Mouse (Mus musculus) embryonic fibroblast, embryonic 13.5 days (primary cell): ENCODE data around the gene Slc39a7. TPM values are rescaled to one million over a fixed set of nuclear protein-coding genes. Genes with fewer than 3 reads are reported as not detected.
"Not testable (repeated sequence)": the region's sequence is repeated elsewhere in the genome, so short reads cannot be mapped to it uniquely, and the experiment has no call there.

Experiments
- H3K27ac ChIP-seq: 2 replicates; pipeline ENCODE4 v1.5.1; 2012; ENCODE audit warnings: low read length, control low read depth, inconsistent platforms; ENCODE audit not compliant: insufficient read depth
- H3K4me1 ChIP-seq: 2 replicates; pipeline ENCODE4 v1.6.1; 2011; ENCODE audit warnings: low read length; ENCODE audit not compliant: control insufficient read depth, insufficient read depth
- H3K4me3 ChIP-seq: 2 replicates; pipeline ENCODE4 v1.5.1; 2011; ENCODE audit warnings: mild to moderate bottlenecking, control low read depth, low read length; ENCODE audit not compliant: insufficient read depth
- CTCF ChIP-seq: IDR thresholded peaks from 2 replicates; pipeline ENCODE4 v1.5.1; 2011; ENCODE audit warnings: mild to moderate bottlenecking, control low read depth, low read length, moderate library complexity, borderline replicate concordance; ENCODE audit not compliant: insufficient read depth
- POLR2A ChIP-seq: IDR thresholded peaks from 2 replicates; pipeline ENCODE4 v1.6.1; 2011; ENCODE audit warnings: low read depth, mild to moderate bottlenecking, control low read depth, low read length, moderate library complexity
- polyA plus RNA-seq: library from polyadenylated mRNA; stranded (reverse); fragments of >200 nt; gene quantifications from 2 replicates; pipeline ENCODE4 v1.2.4, GENCODE M21; 2011; ENCODE audit warnings: low read depth; ENCODE audit not compliant: missing spikeins, insufficient read length

The Slc39a7 gene
- polyA plus RNA-seq, 1 experiment: 181 TPM

- TF ChIP-seq CTCF (peak; percentile 60; the same call in 1 of the 2 replicates), POLR2A (no peak)
- no peak overlapping the region for H3K4me3 ChIP-seq
- H3K4me1 ChIP-seq: no peaks in the 10 kb centered on the region
- no peak overlapping the region for H3K27ac ChIP-seq
These were observed 39.5 kb downstream of the Slc39a7 start for GRCm38 (mm10) chr17:33991788-33992664.

GRCm38 (mm10) chr17:33982136-33982535, 49.3 kb downstream of the Slc39a7 start:
- not testable (repeated sequence) for H3K27ac ChIP-seq, H3K4me3 ChIP-seq

GRCm38 (mm10) chr17:33981192-33981909, 50.1 kb downstream of the Slc39a7 start:
- not testable (repeated sequence) for H3K4me1 ChIP-seq
- peak overlapping the region; percentile 23 for H3K27ac ChIP-seq
- peak overlapping the region; percentile 48 for H3K4me3 ChIP-seq
- TF ChIP-seq CTCF: peak; percentile 55; the same call in 1 of the 2 replicates
- peak; percentile 56 for TF ChIP-seq POLR2A

More at GRCm38 (mm10) chr17:33982136-33982535, 49.3 kb downstream of the Slc39a7 start:
- not testable (repeated sequence) for H3K4me1 ChIP-seq
- TF ChIP-seq CTCF: peak; percentile 20; the same call in 1 of the 2 replicates

GRCm38 (mm10) chr17:33980181-33981035, 51.1 kb downstream of the Slc39a7 start:
- Histone ChIP-seq H3K4me3 (no peak overlapping the region), H3K4me1 (peaks cover 2% of the 10 kb centered on the region; the same call in 1 of the 2 replicates), H3K27ac (no peak overlapping the region)
- TF ChIP-seq POLR2A: no peak
- no peak for TF ChIP-seq CTCF

GRCm38 (mm10) chr17:33979512-33980050, 51.9 kb downstream of the Slc39a7 start:
- TF ChIP-seq CTCF: no peak
- no peak for TF ChIP-seq POLR2A
- Histone ChIP-seq H3K27ac (no peak overlapping the region), H3K4me1 (peaks cover 2% of the 10 kb centered on the region; the same call in 1 of the 2 replicates), H3K4me3 (no peak overlapping the region)

GRCm38 (mm10) chr17:33978631-33979031, 52.9 kb downstream of the Slc39a7 start:
- TF ChIP-seq POLR2A (no peak), CTCF (no peak)
- Histone ChIP-seq H3K4me3 (peak overlapping the region; percentile 16; the same call in 1 of the 2 replicates), H3K4me1 (peaks cover 2% of the 10 kb centered on the region; the same call in 1 of the 2 replicates), H3K27ac (no peak overlapping the region)

Other genes starting within 250 kb of the Slc39a7 start
- gene Angptl4, start 249.9 kb downstream of the Slc39a7 start, polyA plus RNA-seq: 9.1 and 11.7 TPM in 2 replicates
- 5.6 and 6.1 TPM in 2 replicates for gene Kank3, start 221.2 kb downstream of the Slc39a7 start, polyA plus RNA-seq
- 2,068 and 2,223 TPM in 2 replicates for gene Rps28, start 207.1 kb downstream of the Slc39a7 start, polyA plus RNA-seq
- 212 and 232 TPM in 2 replicates for gene Ndufa7, start 207.1 kb downstream of the Slc39a7 start, polyA plus RNA-seq
- gene Cd320, start 188.6 kb downstream of the Slc39a7 start, polyA plus RNA-seq: 15.8 and 20.3 TPM in 2 replicates
- gene Gm7029, start 157.8 kb downstream of the Slc39a7 start, polyA plus RNA-seq: not detected in 2 replicates
- gene Kifc1, start 141.0 kb downstream of the Slc39a7 start, polyA plus RNA-seq: 41.9 and 63.1 TPM in 2 replicates
- not detected in 2 replicates for gene Platr17, start 126.5 kb downstream of the Slc39a7 start, polyA plus RNA-seq
- gene Daxx, start 122.3 kb downstream of the Slc39a7 start, polyA plus RNA-seq: 23.3 and 26.6 TPM in 2 replicates
- gene Tapbp, start 115.8 kb downstream of the Slc39a7 start, polyA plus RNA-seq: 61.4 and 91.2 TPM in 2 replicates
- gene Zbtb22, start 115.8 kb downstream of the Slc39a7 start, polyA plus RNA-seq: 20.3 and 22.2 TPM in 2 replicates
- 36.1 and 45.1 TPM in 2 replicates for gene Rgl2, start 102.1 kb downstream of the Slc39a7 start, polyA plus RNA-seq
- 80.7 and 87.8 TPM in 2 replicates for gene Pfdn6, start 91.3 kb downstream of the Slc39a7 start, polyA plus RNA-seq
- gene Wdr46, start 91.0 kb downstream of the Slc39a7 start, polyA plus RNA-seq: 20.3 and 20.5 TPM in 2 replicates
- gene B3galt4, start 80.2 kb downstream of the Slc39a7 start, polyA plus RNA-seq: 2.3 and 3.6 TPM in 2 replicates
- 34.0 and 35.7 TPM in 2 replicates for gene Vps52, start 75.9 kb downstream of the Slc39a7 start, polyA plus RNA-seq
- 1,572 and 1,668 TPM in 2 replicates for gene Rps18, start 75.7 kb downstream of the Slc39a7 start, polyA plus RNA-seq
- 131 and 166 TPM in 2 replicates for gene H2-K1, start 31.3 kb downstream of the Slc39a7 start, polyA plus RNA-seq
- 12.2 and 13.8 TPM in 2 replicates for gene Ring1, start 7.0 kb downstream of the Slc39a7 start, polyA plus RNA-seq
- 16.7 and 16.9 TPM in 2 replicates for gene H2-Ke6, start 3.6 kb downstream of the Slc39a7 start, polyA plus RNA-seq
- gene Rxrb, start 130 bp upstream of the Slc39a7 start, polyA plus RNA-seq: 24.8 and 26.1 TPM in 2 replicates
- gene Col11a2, start 7.8 kb upstream of the Slc39a7 start, polyA plus RNA-seq: 0.37 and 0.45 TPM in 2 replicates
- not detected in 2 replicates for gene H2-Oa, start 60.7 kb upstream of the Slc39a7 start, polyA plus RNA-seq
- 8.2 and 10.0 TPM in 2 replicates for gene H2-DMa, start 87.9 kb upstream of the Slc39a7 start, polyA plus RNA-seq
- gene Brd2, start 91.0 kb upstream of the Slc39a7 start, polyA plus RNA-seq: 205 and 233 TPM in 2 replicates
- gene H2-DMb2, start 111.6 kb upstream of the Slc39a7 start, polyA plus RNA-seq: not detected in 2 replicates
- gene H2-DMb1, start 121.4 kb upstream of the Slc39a7 start, polyA plus RNA-seq: 2.2 and 2.4 TPM in 2 replicates
- gene Tap1, start 155.9 kb upstream of the Slc39a7 start, polyA plus RNA-seq: 17.8 TPM in 2 replicates
- gene Psmb9, start 156.1 kb upstream of the Slc39a7 start, polyA plus RNA-seq: 2.7 and 11.9 TPM in 2 replicates
- gene Psmb8, start 166.0 kb upstream of the Slc39a7 start, polyA plus RNA-seq: 16.1 and 18.8 TPM in 2 replicates
- gene Tap2, start 171.8 kb upstream of the Slc39a7 start, polyA plus RNA-seq: 25.6 and 25.7 TPM in 2 replicates
- gene H2-Ob, start 207.2 kb upstream of the Slc39a7 start, polyA plus RNA-seq: not detected in 2 replicates
- gene H2-Ab1, start 226.0 kb upstream of the Slc39a7 start, polyA plus RNA-seq: not detected in 2 replicates